Mouse (Mus musculus) kidney, embryonic 16.5 days (tissue): ENCODE measurements around the gene Vmn1r34. TPM values are rescaled to one million over a fixed set of nuclear protein-coding genes. Genes with fewer than 3 reads are reported as not detected.
"Not testable (repeated sequence)": the region's sequence is repeated elsewhere in the genome, so short reads cannot be mapped to it uniquely, and the experiment has no call there.

Experiments used
- ATAC-seq: fragments of 200-750 bp; cut with Nextera tagmentation; 2 replicates; pipeline ENCODE4 v1.8.0; 2017; ENCODE audit warnings: moderate TSS enrichment; ENCODE audit not compliant: low FRiP score, low TSS enrichment
- H3K27ac ChIP-seq: fragments of 300-500 bp; sonication (generic); 2 replicates; pipeline ENCODE4 v1.5.1; 2014; ENCODE audit warnings: low read length
- H3K27me3 ChIP-seq: fragments of 300-500 bp; sonication (generic); 2 replicates; pipeline ENCODE4 v1.6.1; 2014; ENCODE audit warnings: low read length, control low read depth, mixed read lengths; ENCODE audit not compliant: insufficient read depth
- H3K36me3 ChIP-seq: fragments of 300-500 bp; sonication (generic); 2 replicates; pipeline ENCODE4 v1.6.1; 2014; ENCODE audit warnings: low read length, control low read depth, mixed read lengths; ENCODE audit not compliant: insufficient read depth
- H3K4me1 ChIP-seq: fragments of 300-500 bp; sonication (generic); 2 replicates; pipeline ENCODE4 v1.6.1; 2014; ENCODE audit warnings: low read length, control low read depth, mixed read lengths; ENCODE audit not compliant: insufficient read depth
- H3K4me2 ChIP-seq: fragments of 300-500 bp; sonication (generic); replicated peaks from 2 replicates; pipeline ENCODE4 v1.6.1; 2014; ENCODE audit warnings: low read depth, low read length
- H3K4me3 ChIP-seq: fragments of 300-500 bp; sonication (generic); 2 replicates; pipeline ENCODE4 v1.5.1; 2014; ENCODE audit warnings: mild to moderate bottlenecking, low read length
- H3K9ac ChIP-seq: fragments of 300-500 bp; sonication (generic); replicated peaks from 2 replicates; pipeline ENCODE4 v1.6.1; 2014; ENCODE audit warnings: low read length
- H3K9me3 ChIP-seq: fragments of 300-500 bp; sonication (generic); 2 replicates; pipeline ENCODE4 v1.6.1; 2016; ENCODE audit warnings: low read length, control low read depth
- WGBS: fragments of 180-500 bp; shearing (Covaris S2); extraction: QIAGEN DNeasy Blood & Tissue Kit; methylation state at CpG from one replicate; pipeline ENCODE4 v1.1.7; 2014; 5-methylcytosine and 5-hydroxymethylcytosine counted together
- polyA plus RNA-seq: library from polyadenylated mRNA; unstranded; fragments of >200 nt; fragmentation: Nextera tagmentation; extraction: Ambion mirVana; gene quantifications from 2 replicates; pipeline ENCODE4 v1.2.1, GENCODE M21; 2015

Gene Vmn1r34
- polyA plus RNA-seq = not detected in 2 replicates

GRCm38 (mm10) chr6:66643779-66644178 lies at the start of gene Vmn1r34:
Gene Vmn1r34 (minus strand): TSS chr6:66643879.
- H3K27ac ChIP-seq = no peak within 1 kb of the TSS
- H3K4me3 ChIP-seq = no peak within 1 kb of the TSS
- ATAC-seq = no peak
- no peak within 1 kb of the TSS for H3K9ac ChIP-seq
- H3K4me2 ChIP-seq = no peak within 1 kb of the TSS
- no peaks in the 10 kb centered on the region for H3K36me3 ChIP-seq
- H3K27me3 ChIP-seq = no peaks in the 10 kb centered on the region
- no peaks in the 10 kb centered on the region for H3K9me3 ChIP-seq
- H3K4me1 ChIP-seq = no peaks in the 10 kb centered on the region
- WGBS = 92% methylated on average over 1 of the region's 1 CpGs

DNA sequence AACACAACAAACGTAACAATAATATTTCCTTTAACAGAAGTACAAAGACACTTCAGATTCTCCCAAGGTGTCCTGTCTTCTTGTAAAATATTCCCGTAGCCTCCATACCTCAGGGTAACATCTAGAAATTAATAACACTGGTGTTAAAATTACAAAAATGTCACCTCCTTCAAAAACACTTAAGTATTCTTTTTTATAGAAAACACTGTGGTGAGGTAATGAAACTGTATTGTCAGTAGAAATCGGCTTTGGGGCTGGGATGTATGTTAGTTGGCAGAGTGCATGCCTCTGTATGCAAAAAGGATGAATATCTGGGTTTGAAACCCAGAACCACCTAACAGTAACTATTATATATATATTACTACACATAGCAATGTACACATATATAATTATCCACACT lies 42.1 kb upstream of the Vmn1r34 start, which contains the start of gene Vmn1r35:
Gene Vmn1r35 (minus strand): TSS at position 101 of the 400 bp plus-strand sequence.
- whole genome bisulfite sequencing = 82% methylated on average over 3 of the region's 3 CpGs
- Histone ChIP-seq H3K9ac (no peak within 1 kb of the TSS), H3K27me3 (no peaks in the 10 kb centered on the region), H3K4me1 (no peaks in the 10 kb centered on the region), H3K4me3 (no peak within 1 kb of the TSS), H3K4me2 (no peak within 1 kb of the TSS), H3K36me3 (no peaks in the 10 kb centered on the region), H3K9me3 (no peaks in the 10 kb centered on the region), H3K27ac (no peak within 1 kb of the TSS)
- no peak for ATAC-seq

GRCm38 (mm10) chr6:66618182-66618581 lies 25.5 kb downstream of the Vmn1r34 start, which contains the start of gene Vmn1r33:
Gene Vmn1r33 (minus strand): TSS chr6:66618282.
- not testable (repeated sequence) for H3K9me3 ChIP-seq, H3K36me3 ChIP-seq

GRCm38 (mm10) chr6:66595804-66596203 lies 47.9 kb downstream of the Vmn1r34 start:
- Histone ChIP-seq H3K36me3 (no peaks in the 10 kb centered on the region), H3K4me2 (no peak overlapping the region), H3K9me3 (no peaks in the 10 kb centered on the region), H3K4me1 (no peaks in the 10 kb centered on the region), H3K4me3 (no peak overlapping the region), H3K9ac (no peak overlapping the region), H3K27me3 (no peaks in the 10 kb centered on the region), H3K27ac (no peak overlapping the region)
- ATAC-seq = no peak

More at GRCm38 (mm10) chr6:66618182-66618581, 25.5 kb downstream of the Vmn1r34 start, which contains the start of gene Vmn1r33:
- not testable (repeated sequence) for H3K27ac ChIP-seq, H3K4me2 ChIP-seq, H3K4me1 ChIP-seq, H3K4me3 ChIP-seq, ATAC-seq, H3K9ac ChIP-seq, H3K27me3 ChIP-seq

Other genes starting within 250 kb of the Vmn1r34 start
- gene Mad2l1, start 108.5 kb downstream of the Vmn1r34 start, polyA plus RNA-seq = 91.0 and 93.8 TPM in 2 replicates
- 0.05 and 0.13 TPM in 2 replicates for gene Vmn1r32, start 83.8 kb downstream of the Vmn1r34 start, polyA plus RNA-seq
- not detected in 2 replicates for gene Vmn1r33, start 25.6 kb downstream of the Vmn1r34 start, polyA plus RNA-seq
- gene Vmn1r35, start 42.0 kb upstream of the Vmn1r34 start, polyA plus RNA-seq = not detected in 2 replicates
- gene Vmn1r36, start 75.3 kb upstream of the Vmn1r34 start, polyA plus RNA-seq = not detected in 2 replicates
- gene Vmn1r37, start 85.5 kb upstream of the Vmn1r34 start, polyA plus RNA-seq = not detected in 2 replicates
- gene Vmn1r38, start 138.7 kb upstream of the Vmn1r34 start, polyA plus RNA-seq = not detected in 2 replicates
- not detected in 2 replicates for gene Vmn1r39, start 166.7 kb upstream of the Vmn1r34 start, polyA plus RNA-seq